Mouse (Mus musculus) E14TG2a.4 (cell line): Measurements from ENCODE around the gene Npl.

Experiments used
- CTCF ChIP-seq: conservative IDR thresholded peaks from 2 replicates; pipeline ENCODE4 v1.5.1; 2014; ENCODE audit warnings: low read length
- NANOG ChIP-seq: IDR thresholded peaks from 2 replicates; pipeline ENCODE4 v1.6.1; 2014; ENCODE audit warnings: borderline replicate concordance, low read length, mixed read lengths

DNA sequence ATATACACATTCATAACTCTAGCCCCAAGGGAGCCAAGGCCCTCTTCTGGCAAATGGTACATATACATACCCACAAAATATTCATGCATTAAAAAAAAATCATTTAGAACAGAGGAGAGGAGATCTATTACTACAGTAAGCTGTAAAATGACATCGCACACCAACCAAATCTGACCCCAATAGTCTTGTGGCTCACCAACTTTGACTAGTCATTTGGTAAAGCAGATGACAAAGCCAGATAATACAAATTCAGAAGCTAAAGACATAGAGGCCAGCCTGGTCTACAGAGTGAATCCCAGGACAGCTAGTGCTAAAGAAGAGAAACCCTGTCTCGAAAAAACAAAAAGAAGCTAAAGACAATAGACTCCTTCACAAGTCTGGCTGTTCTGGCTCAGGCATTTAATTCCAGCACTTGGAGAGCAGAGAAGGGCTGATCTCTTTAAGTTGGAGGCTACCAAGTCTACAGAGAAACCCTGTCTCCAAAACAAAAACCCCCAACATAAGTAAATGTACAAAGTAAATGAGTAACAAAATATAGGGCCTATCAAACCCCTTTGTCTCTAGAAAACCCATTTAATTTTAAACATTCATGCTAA lies 64.5 kb downstream of the Npl start:
- TF ChIP-seq CTCF (no peak), NANOG (no peak)
